Mouse (Mus musculus) urinary bladder, postnatal 36 days (tissue): Measurements from ENCODE around the gene Zmym6.

Source experiments
- DNase-seq, 2 experiments: peaks; one replicate each; pipeline ENCODE4 v3.0.0; 2022; ENCODE audit warnings: low spot score in 2 of 2, mixed read lengths in 1 of 2

Gene Zmym6

GRCm38 (mm10) chr4:127124331-127124730 lies 47.1 kb downstream of the Zmym6 start:
- DNase-seq: no peak

- peak; percentile 82 to 90 for DNase-seq
These were observed 48.8 kb downstream of the Zmym6 start for GRCm38 (mm10) chr4:127125834-127126463.

GRCm38 (mm10) chr4:127134687-127135086 lies 57.5 kb downstream of the Zmym6 start:
- DNase-seq: no peak

GRCm38 (mm10) chr4:127137591-127137990 lies 60.4 kb downstream of the Zmym6 start:
- no peak for DNase-seq

DNA sequence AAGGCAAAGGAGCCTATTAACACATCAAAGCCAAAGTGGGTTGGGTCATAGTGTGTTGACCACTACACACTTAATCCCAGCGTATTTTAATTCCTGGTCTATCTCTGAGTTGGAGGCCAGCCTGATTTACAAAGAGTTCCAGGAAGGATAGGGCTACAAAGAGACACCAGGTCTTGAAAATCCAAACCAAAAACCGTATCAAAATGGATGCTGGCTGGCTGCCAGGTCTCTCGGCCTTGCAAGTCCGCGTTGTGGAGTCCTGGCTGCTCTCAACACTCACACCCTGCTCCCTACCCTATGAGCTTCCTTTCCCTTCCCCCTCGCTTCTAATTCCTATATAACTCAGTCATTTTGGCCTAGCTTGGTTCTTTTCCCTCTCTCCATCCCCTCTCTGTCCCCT lies 61.3 kb downstream of the Zmym6 start:
- no peak for DNase-seq

- no peak for DNase-seq
These were observed 72.8 kb downstream of the Zmym6 start for GRCm38 (mm10) chr4:127150031-127150430.

DNA sequence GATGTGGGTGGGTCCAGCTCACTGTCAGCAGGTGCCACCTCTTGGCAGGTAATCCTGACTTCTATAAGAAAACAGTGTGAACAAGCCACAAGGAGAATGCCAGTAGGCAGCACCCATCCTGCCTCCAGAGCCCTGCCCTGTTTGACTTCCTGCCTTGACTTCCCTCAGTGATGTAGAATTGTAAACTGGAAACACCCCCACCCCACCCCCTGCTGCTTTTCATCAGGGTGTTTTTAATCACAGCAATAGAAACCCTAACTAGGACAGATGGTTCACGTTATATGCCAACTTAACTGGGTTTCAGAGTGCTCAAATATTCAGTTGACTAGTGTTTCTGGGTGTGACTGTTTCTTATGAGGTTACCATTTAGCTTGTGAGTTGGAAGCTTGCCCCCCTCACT lies 76.2 kb downstream of the Zmym6 start:
- DNase-seq: no peak

- DNase-seq: no peak
These were observed 78.6 kb downstream of the Zmym6 start for GRCm38 (mm10) chr4:127155757-127156156.

GRCm38 (mm10) chr4:127157746-127158145 lies 80.6 kb downstream of the Zmym6 start:
- DNase-seq: no peak

DNA sequence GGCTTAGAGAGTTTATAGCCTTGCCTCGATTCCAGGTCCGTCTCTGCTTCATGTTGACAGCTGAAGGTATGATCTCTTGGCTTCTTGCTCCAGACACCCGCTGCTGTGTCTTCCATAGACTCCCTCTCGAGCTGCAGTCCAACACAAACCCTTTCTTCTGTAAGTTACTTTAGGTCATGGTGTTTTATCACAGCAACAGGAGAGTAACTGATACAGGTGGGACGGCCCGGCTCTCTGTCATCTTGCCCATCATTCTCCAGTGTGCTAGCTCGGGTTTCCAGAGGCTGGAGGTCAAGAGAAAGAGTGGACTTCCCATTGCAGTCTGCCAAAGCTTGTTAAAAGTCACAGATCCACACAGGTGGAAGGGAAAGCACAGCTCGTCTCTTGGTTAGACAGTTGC lies 86.7 kb downstream of the Zmym6 start:
- DNase-seq: no peak

DNA sequence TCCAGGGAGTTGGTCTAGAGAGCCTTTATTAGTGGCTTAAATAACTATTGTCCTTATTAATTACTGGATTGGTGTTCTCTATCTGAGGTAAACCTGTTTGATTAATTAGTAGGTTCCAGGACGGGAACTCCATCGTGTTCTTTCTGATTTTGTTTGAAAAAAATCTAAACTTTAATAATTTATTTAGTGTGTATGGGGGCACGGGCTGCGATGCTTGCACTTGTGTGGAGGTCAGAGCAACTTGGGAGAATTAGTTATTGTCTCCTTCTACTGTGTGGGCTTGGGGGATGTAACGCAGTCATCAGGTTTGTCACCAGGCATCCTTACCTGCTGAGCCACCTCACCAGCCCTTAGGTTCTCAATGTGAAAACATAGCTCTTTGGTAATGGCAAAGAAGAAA lies 89.9 kb downstream of the Zmym6 start:
- no peak for DNase-seq

DNA sequence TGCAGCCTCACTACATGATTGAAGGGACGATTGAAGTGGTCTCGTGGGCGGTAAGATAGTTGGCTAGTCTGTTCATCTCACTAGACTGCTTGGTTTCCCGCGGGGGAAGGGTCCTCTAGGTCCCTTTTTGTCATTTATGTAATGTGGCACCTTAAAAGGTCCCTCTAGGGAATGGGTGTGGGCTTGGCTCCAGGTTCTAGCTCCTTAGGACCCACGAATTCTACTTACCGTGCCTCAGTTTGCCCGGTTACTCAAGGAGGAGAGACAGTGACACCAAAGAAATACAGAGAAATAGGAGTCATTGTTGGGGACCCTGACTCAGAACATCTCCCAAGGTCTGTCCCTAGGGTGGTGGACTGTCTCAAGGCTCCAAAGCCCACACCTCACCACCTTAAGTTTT lies 90.5 kb downstream of the Zmym6 start:
- DNase-seq: no peak

DNA sequence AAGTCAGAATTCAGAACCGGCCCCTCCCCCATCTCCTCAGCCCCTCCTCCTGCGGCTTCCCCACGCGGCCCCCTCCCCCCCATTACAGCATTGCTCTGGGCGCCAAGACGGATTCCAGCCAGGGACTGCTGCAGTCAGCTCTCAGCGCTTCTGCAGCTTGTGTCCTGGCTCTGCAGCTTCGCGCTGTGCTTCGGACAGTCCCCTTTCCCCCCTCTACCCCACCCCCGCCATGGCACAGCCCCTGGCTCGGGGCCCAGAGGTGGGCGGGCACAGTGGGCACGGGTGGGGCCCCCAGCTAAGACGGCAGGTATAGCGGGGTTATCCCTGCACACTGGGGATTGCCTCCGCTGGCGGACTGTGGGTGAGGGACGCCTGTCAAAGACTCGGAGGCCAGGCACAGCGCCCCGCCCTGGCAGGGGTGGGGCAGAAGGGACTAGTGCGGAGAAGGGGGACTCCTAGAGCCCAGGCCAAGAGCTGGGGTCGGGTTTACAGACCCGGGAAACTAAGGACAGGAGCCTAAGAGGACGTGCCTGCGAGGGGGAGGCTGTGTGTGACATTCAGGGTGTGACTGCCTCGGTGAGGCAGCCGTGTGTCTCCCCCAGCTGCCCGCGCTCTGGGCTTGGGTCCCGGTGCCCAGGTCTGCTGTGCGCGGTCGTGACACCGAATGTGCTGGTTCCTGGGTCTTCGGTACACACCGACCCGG lies 91.2 kb downstream of the Zmym6 start:
- DNase-seq: no peak

GRCm38 (mm10) chr4:127168914-127169345 lies 91.7 kb downstream of the Zmym6 start, which contains the start of gene Dlgap3:
Dlgap3 (plus strand) TSS chr4:127169204.
- DNase-seq: no peak

DNA sequence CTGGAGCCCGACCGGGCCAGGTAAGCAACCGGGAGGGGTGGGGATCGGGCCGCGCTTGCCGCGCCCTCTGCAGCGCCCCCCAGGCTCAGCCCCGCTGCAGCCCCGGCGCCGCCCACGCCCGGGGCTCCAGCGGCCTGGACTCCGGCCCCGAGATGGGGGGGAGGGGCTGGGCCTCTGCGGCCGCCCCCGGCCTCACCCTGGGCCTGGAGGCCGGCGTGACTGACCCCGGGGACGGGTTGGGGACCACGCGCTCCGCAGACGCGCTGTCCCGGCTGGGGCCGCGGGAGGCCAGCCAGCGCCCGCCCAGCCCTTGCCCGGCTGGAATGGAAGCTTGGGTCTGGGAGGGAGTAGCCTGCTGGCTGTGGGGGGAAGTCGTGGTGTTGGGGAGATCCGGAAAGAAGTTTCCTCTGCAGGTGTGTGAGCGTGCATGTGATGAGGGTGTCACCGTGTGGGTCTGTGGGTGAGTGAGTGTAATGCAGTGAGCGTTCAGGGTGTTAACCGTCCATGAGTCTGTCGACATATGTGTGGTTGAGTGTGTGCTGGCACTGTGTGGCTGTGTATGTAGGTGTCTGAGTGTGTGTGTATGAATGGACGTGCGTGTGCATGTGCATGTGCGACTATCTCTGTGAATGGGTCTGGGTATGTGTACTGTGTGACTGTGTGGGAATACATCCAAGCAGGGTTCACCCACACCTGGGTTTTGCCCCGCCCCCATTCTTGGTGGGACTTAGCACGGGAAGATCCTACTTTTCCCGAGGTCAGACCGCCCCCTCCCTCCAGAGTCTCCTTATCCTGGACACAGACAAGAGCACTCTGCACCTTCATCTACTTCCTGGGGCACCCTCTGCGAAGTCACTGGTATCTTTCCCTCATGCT lies 92.4 kb downstream of the Zmym6 start:
- no peak for DNase-seq

DNA sequence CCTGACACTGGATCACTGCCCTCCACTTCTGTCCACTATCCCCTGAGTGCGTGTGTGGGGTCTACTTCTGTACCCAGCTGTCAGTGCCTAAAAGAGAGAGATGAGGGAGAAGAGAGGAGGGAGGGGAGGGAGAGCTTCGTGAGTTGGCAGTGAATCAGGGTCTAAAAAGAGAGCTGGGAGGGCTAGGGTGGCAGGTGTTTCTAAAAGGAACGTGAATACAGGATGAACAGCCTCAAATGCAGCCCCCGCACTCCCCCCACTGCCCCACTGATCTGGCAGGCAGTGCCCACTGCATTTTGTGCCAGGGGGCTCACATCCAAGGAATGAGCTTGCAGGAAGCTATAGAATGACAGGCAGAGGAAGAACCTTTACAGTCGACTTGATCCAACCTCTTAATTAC lies 93.7 kb downstream of the Zmym6 start:
- no peak for DNase-seq

DNA sequence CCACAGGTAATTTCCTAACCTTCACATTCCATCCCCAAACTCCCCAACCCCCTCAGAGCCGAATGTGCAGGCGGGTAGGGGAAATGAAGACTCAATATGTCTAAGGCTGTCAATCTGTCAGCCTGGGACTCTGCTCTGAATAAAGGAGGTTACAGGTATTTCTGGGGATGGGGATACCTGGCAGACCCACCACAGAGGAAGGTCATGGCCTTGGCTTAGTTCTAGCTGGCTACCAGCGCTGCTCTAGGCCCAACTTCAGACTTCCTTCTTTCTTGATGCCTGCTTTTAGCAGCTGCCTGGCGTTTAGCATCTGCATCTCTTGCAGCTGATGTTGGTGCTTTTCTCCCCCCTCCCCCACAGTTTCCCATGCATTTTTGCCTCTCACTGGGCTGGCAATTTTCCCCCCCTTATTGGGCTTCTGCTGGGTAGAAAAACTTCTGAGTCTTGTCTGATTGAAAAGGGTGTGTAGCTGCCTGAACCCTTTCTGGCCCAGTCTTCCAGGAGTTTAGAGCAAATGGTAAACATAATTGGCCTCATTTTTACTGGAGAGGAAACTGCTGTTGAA lies 94.2 kb downstream of the Zmym6 start:
- no peak for DNase-seq

- DNase-seq: no peak
These were observed 94.9 kb downstream of the Zmym6 start for GRCm38 (mm10) chr4:127172119-127172518.

DNA sequence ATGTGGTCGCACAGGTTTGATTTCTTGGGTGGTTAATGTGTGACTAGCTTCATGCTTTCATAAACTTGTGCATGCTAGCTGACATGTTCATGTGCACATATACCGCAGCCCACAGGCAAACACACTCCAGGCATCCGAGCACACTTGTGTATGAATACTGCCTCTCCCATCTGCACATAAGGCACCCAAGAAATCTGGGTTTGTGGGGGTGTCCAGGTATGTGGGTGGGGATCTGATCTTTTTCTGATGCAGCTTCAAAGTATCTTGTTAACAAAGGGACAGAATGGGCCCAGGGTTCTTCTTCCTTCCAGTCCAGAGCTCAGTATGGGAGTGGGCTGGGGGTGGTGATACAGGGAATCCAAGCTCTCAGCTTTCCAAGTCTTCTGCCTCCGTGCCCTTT lies 95.4 kb downstream of the Zmym6 start:
- no peak for DNase-seq

- peak; percentile 39 to 57 for DNase-seq
These were observed 96.3 kb downstream of the Zmym6 start for GRCm38 (mm10) chr4:127173461-127173860.
